Mouse (Mus musculus) stomach, embryonic 14.5 days (tissue): Measurements from ENCODE around the gene Csgalnact2. TPM values are rescaled to one million over a fixed set of nuclear protein-coding genes. Genes with fewer than 3 reads are reported as not detected.

Source experiments
- ATAC-seq: fragments of 200-750 bp; cut with Nextera tagmentation; 2 replicates; pipeline ENCODE4 v1.8.0; 2017; ENCODE audit warnings: low read depth, moderate TSS enrichment; ENCODE audit not compliant: insufficient number of reproducible peaks, insufficient read depth, low FRiP score
- H3K27ac ChIP-seq: fragments of 300-500 bp; sonication (generic); 2 replicates; pipeline ENCODE4 v1.5.1; 2014; ENCODE audit warnings: mild to moderate bottlenecking, low read length, moderate library complexity, mixed read lengths
- H3K27me3 ChIP-seq: fragments of 300-500 bp; sonication (generic); 2 replicates; pipeline ENCODE4 v1.6.1; 2014; ENCODE audit warnings: low read length, control low read depth, mixed read lengths; ENCODE audit not compliant: control insufficient read depth, insufficient read depth
- H3K36me3 ChIP-seq: fragments of 300-500 bp; sonication (generic); 2 replicates; pipeline ENCODE4 v1.6.1; 2014; ENCODE audit warnings: mild to moderate bottlenecking, control low read depth, low read length, moderate library complexity, mixed read lengths; ENCODE audit not compliant: control insufficient read depth, insufficient read depth
- H3K4me1 ChIP-seq: fragments of 300-500 bp; sonication (generic); 2 replicates; pipeline ENCODE4 v1.6.1; 2014; ENCODE audit warnings: low read length, control low read depth, mixed read lengths; ENCODE audit not compliant: control insufficient read depth, insufficient read depth
- H3K4me2 ChIP-seq: fragments of 300-500 bp; sonication (generic); replicated peaks from 2 replicates; pipeline ENCODE4 v1.6.1; 2014; ENCODE audit warnings: low read depth, low read length, control low read depth
- H3K4me3 ChIP-seq: fragments of 300-500 bp; sonication (generic); 2 replicates; pipeline ENCODE4 v1.5.1; 2014; ENCODE audit warnings: low read depth, low read length, control low read depth
- H3K9ac ChIP-seq: fragments of 300-500 bp; sonication (generic); replicated peaks from 2 replicates; pipeline ENCODE4 v1.6.1; 2014; ENCODE audit warnings: low read depth, mild to moderate bottlenecking, control low read depth, low read length, moderate library complexity, mixed read lengths
- H3K9me3 ChIP-seq: fragments of 300-500 bp; sonication (generic); 2 replicates; pipeline ENCODE4 v1.6.1; 2016; ENCODE audit warnings: low read depth, low read length, control low read depth; ENCODE audit not compliant: control insufficient read depth
- WGBS: fragments of 180-500 bp; shearing (Covaris S2); extraction: QIAGEN DNeasy Blood & Tissue Kit; methylation state at CpG from one replicate; pipeline ENCODE4 v1.1.7; 2014; 5-methylcytosine and 5-hydroxymethylcytosine counted together
- polyA plus RNA-seq: library from polyadenylated mRNA; unstranded; fragments of >200 nt; fragmentation: Nextera tagmentation; extraction: Ambion mirVana; gene quantifications from 2 replicates; pipeline ENCODE4 v1.2.1, GENCODE M21; 2014

Csgalnact2 gene
- polyA plus RNA-seq, 1 experiment from 2014 or later, result 15.1 TPM

DNA sequence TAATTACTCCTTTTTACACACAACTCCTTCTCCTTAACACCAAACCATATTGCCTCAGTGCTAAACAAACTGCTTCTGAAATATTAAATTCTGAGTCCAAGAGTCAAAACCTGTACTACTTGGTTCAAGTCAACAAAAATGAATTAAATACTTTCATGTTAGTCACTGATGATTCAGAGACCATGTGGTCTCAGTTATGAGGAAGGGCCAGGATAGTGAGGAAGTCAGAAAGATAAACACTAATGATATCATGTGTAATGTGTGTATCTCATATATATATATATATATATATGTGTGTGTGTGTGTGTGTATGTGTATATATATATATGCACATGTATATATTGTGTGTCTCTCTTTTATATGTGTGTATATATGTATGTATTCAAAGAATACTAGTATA, 12.4 kb downstream of the Csgalnact2 start:
- Histone ChIP-seq H3K9me3 (no peaks in the 10 kb centered on the region), H3K4me3 (no peak overlapping the region), H3K9ac (no peak overlapping the region), H3K4me1 (no peaks in the 10 kb centered on the region), H3K4me2 (no peak overlapping the region), H3K27me3 (no peaks in the 10 kb centered on the region), H3K36me3 (no peaks in the 10 kb centered on the region; the same call in 1 of the 2 replicates), H3K27ac (no peak overlapping the region)
- ATAC-seq, result no peak

- 81% methylated on average over 1 of the region's 1 CpGs for WGBS
- no peaks in the 10 kb centered on the region for H3K27me3 ChIP-seq
- H3K36me3 ChIP-seq, result no peaks in the 10 kb centered on the region; the same call in 1 of the 2 replicates
- H3K9me3 ChIP-seq, result no peaks in the 10 kb centered on the region
- no peak overlapping the region for H3K9ac ChIP-seq
- no peak overlapping the region for H3K4me3 ChIP-seq
- H3K4me1 ChIP-seq, result no peaks in the 10 kb centered on the region
- H3K27ac ChIP-seq, result no peak overlapping the region
- no peak overlapping the region for H3K4me2 ChIP-seq
- no peak for ATAC-seq
These were observed 16.2 kb downstream of the Csgalnact2 start for GRCm38 (mm10) chr6:118122767-118123166.

DNA sequence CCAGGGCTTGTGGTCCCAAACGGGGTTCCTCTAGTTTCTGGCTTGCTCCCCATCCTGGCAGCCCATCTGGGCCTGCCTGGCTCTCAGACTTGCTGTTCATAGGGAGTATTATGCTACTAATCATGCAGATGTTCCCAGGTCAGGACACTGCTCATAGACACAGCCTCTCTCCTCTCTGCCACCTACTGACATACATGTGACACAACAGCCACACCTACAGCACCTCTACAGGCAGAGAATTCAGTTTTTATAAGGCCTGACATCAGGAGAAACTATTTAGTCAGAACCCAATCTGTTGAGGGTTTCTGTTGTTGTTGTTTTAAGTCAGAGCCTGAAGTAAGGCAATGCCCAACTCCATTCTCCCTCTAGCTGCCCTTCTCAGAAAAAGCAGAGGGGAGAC, 27.1 kb downstream of the Csgalnact2 start:
- Histone ChIP-seq H3K9me3 (no peaks in the 10 kb centered on the region), H3K4me3 (no peak overlapping the region), H3K9ac (no peak overlapping the region), H3K36me3 (peaks cover 4% of the 10 kb centered on the region; the same call in 1 of the 2 replicates), H3K4me2 (no peak overlapping the region), H3K27me3 (no peaks in the 10 kb centered on the region), H3K27ac (no peak overlapping the region), H3K4me1 (no peaks in the 10 kb centered on the region)
- ATAC-seq, result no peak
- 61% methylated on average over 1 of the region's 1 CpGs for WGBS

DNA sequence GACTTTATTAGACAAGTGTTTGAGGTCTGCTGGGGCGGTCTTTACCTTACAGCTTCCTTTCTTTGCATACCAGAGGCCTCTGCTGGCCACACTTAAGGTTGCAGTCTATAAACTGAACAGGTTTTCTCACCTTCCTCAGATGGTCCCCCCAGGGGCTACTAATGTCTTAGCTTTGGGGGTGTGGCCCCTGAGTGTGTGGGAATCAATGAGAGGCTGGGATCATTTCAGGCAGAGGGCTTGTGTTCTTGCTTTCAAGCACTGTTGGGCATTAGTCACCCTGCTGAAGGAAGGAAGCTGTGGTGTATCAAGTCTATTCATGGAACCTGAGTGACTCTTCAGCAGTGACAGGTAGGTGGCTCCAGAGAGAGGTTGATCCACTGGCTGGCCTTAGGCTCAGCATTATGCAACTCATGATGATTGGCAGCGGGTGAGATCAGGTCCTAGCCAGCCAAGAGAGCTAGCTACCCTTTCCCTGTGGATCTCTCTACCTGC, 39.6 kb downstream of the Csgalnact2 start:
- H3K27ac ChIP-seq, result no peak overlapping the region
- no peak for ATAC-seq
- H3K9ac ChIP-seq, result no peak overlapping the region
- H3K27me3 ChIP-seq, result no peaks in the 10 kb centered on the region
- H3K4me1 ChIP-seq, result no peaks in the 10 kb centered on the region
- no peaks in the 10 kb centered on the region for H3K36me3 ChIP-seq
- H3K4me2 ChIP-seq, result no peak overlapping the region
- no peaks in the 10 kb centered on the region for H3K9me3 ChIP-seq
- no peak overlapping the region for H3K4me3 ChIP-seq
- WGBS, result 41% methylated on average over 2 of the region's 2 CpGs

DNA sequence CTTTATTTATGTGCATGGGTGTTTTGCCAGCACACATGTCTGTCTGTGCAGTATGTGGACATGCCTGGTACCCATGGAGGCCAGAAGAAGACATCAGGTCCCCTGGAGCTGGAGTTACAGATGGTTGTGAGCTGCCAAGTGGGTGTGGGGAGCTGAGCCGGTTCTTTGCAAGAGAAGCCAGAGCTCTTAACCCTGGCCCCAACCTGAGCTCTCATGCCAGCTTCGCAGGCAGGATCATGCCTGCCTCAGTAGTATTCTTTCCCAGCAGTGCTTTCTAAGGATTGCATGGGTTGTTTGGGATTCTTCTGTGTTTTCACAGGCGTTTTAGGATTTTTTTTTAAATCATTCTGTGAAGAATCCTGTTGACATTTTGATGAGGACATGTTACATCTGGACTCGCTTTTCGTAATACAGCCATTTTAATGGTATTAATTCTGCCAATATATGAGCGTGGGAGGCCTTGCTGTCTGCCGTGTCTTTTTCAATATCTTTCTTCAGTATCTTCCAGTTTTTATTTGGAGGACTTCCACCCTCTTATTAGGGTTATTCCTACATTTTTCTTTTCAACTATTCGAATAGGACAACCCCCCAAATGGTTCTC, 41.1 kb downstream of the Csgalnact2 start:
- peak overlapping the region; percentile 21; the same call in 1 of the 2 replicates for H3K27ac ChIP-seq
- H3K36me3 ChIP-seq, result no peaks in the 10 kb centered on the region
- H3K4me2 ChIP-seq, result no peak overlapping the region
- H3K27me3 ChIP-seq, result no peaks in the 10 kb centered on the region
- no peak for ATAC-seq
- no peaks in the 10 kb centered on the region for H3K9me3 ChIP-seq
- H3K9ac ChIP-seq, result no peak overlapping the region
- no peaks in the 10 kb centered on the region for H3K4me1 ChIP-seq
- no peak overlapping the region for H3K4me3 ChIP-seq
- WGBS, result 54% methylated on average over 8 of the region's 8 CpGs

DNA sequence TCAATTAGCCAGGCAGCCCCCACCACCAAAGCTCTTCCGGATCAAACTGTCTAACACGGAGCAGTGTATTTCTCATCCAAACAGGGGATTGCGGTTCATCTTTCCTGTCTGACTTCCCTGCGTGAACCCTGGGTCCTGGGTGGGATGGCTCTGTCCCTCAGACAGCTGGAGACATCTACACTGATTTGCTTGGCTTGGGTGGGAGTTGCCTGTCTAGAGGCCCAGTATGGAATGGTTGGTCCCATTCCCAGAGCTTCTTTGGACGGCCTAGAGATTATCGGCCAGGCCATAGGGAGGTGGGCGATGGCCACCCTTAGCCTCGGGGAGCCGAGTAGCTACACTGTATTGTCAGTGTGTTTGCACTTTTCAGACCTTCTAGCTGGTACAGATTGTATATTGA, 48.1 kb downstream of the Csgalnact2 start:
- no peaks in the 10 kb centered on the region for H3K4me1 ChIP-seq
- no peak overlapping the region for H3K27ac ChIP-seq
- no peak overlapping the region for H3K4me2 ChIP-seq
- H3K4me3 ChIP-seq, result no peak overlapping the region
- no peaks in the 10 kb centered on the region for H3K9me3 ChIP-seq
- H3K27me3 ChIP-seq, result no peaks in the 10 kb centered on the region
- no peaks in the 10 kb centered on the region for H3K36me3 ChIP-seq
- ATAC-seq, result no peak
- WGBS, result 74% methylated on average over 9 of the region's 9 CpGs
- H3K9ac ChIP-seq, result no peak overlapping the region

- no peak for ATAC-seq
- Histone ChIP-seq H3K9me3 (no peaks in the 10 kb centered on the region), H3K9ac (no peak overlapping the region), H3K4me3 (no peak overlapping the region), H3K27ac (no peak overlapping the region), H3K4me2 (no peak overlapping the region), H3K27me3 (no peaks in the 10 kb centered on the region), H3K36me3 (no peaks in the 10 kb centered on the region), H3K4me1 (no peaks in the 10 kb centered on the region)
- WGBS, result 82% methylated on average over 17 of the region's 17 CpGs
These were observed 50.0 kb downstream of the Csgalnact2 start for GRCm38 (mm10) chr6:118088750-118089440.

DNA sequence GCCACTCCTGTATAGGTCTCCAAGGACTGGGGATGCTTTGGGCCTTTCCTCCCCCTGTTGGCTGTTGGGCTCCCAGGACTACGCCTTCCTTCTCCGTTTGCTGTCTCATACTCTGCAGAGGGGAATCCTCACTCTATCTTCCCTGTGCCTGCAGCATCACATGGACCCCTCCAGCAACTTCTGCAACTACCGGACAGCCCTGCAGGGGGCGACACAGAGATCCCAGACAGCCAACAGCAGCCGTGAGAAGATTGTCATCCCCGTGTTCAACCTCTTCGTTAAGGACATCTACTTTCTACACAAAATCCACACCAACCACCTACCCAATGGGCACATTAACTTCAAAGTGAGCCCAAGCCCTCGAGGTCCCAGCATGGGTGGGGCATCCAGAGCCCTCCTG, 51.0 kb downstream of the Csgalnact2 start:
- H3K27me3 ChIP-seq, result no peaks in the 10 kb centered on the region
- no peaks in the 10 kb centered on the region for H3K36me3 ChIP-seq
- H3K9ac ChIP-seq, result no peak overlapping the region
- WGBS, result 62% methylated on average over 8 of the region's 8 CpGs
- no peak overlapping the region for H3K4me3 ChIP-seq
- H3K4me1 ChIP-seq, result no peaks in the 10 kb centered on the region
- no peak for ATAC-seq
- no peak overlapping the region for H3K4me2 ChIP-seq
- H3K9me3 ChIP-seq, result no peaks in the 10 kb centered on the region
- no peak overlapping the region for H3K27ac ChIP-seq
